Mouse (Mus musculus) NIH3T3 (cell line): ENCODE data around the gene Coq10a.
A peak's percentile ranks its signal among the peaks of the same experiment; 100 is the strongest.
"Not testable (repeated sequence)": the region's sequence is repeated elsewhere in the genome, so short reads cannot be mapped to it uniquely, and the experiment has no call there.

Experiments used
- DNase-seq: peaks from one replicate; pipeline ENCODE4 v3.0.0-alpha.2; 2012; ENCODE audit warnings: low read depth

Gene Coq10a

GRCm38 (mm10) chr10:128344568-128345275, 24.1 kb downstream of the Coq10a start:
- peak; percentile 91 for DNase-seq

- DNase-seq, result peak; percentile 57
Measured at GRCm38 (mm10) chr10:128343436-128343835, 25.4 kb downstream of the Coq10a start.

- peak; percentile 48 for DNase-seq
Measured at GRCm38 (mm10) chr10:128340257-128340656, 28.5 kb downstream of the Coq10a start.

- DNase-seq, result no peak
Measured at GRCm38 (mm10) chr10:128338948-128339347, 29.8 kb downstream of the Coq10a start.

- peak; percentile 31 for DNase-seq
Measured at GRCm38 (mm10) chr10:128338415-128338814, 30.4 kb downstream of the Coq10a start.

- peak; percentile 99 for DNase-seq
Measured at GRCm38 (mm10) chr10:128337306-128338181, 31.3 kb downstream of the Coq10a start, which contains the start of gene Cs. TSS of gene Cs (plus strand) at chr10:128337734.

- no peak for DNase-seq
Measured at GRCm38 (mm10) chr10:128336597-128336996, 32.2 kb downstream of the Coq10a start.

- no peak for DNase-seq
Measured at GRCm38 (mm10) chr10:128336195-128336594, 32.6 kb downstream of the Coq10a start.

GRCm38 (mm10) chr10:128335582-128335981, 33.2 kb downstream of the Coq10a start:
- DNase-seq, result peak; percentile 93

GRCm38 (mm10) chr10:128332358-128333249, 36.2 kb downstream of the Coq10a start:
- DNase-seq, result not testable (repeated sequence)

GRCm38 (mm10) chr10:128327610-128328009, 41.2 kb downstream of the Coq10a start:
- peak; percentile 57 for DNase-seq

- no peak for DNase-seq
Measured at GRCm38 (mm10) chr10:128326825-128327224, 42.0 kb downstream of the Coq10a start.

GRCm38 (mm10) chr10:128323516-128323915, 45.3 kb downstream of the Coq10a start:
- no peak for DNase-seq

- DNase-seq, result peak; percentile 94
Measured at GRCm38 (mm10) chr10:128322141-128323108, 46.4 kb downstream of the Coq10a start, which contains the start of gene Cnpy2. TSS of gene Cnpy2 (plus strand) at chr10:128322459.

- no peak for DNase-seq
Measured at GRCm38 (mm10) chr10:128321641-128322040, 47.2 kb downstream of the Coq10a start.

GRCm38 (mm10) chr10:128315578-128315977, 53.2 kb downstream of the Coq10a start:
- no peak for DNase-seq
